Mouse (Mus musculus) bone marrow, adult 2 months (tissue): Measurements from ENCODE around the gene Gpx2.

ENCODE experiments used
- CTCF ChIP-seq: fragments of 200-500 bp; IDR thresholded peaks from 2 replicates; pipeline ENCODE4 v1.5.1; 2011; ENCODE audit warnings: low read length, control low read depth; ENCODE audit not compliant: control insufficient read depth, insufficient read depth
- POLR2A ChIP-seq: fragments of 200-500 bp; IDR thresholded peaks from 2 replicates; pipeline ENCODE4 v1.6.1; 2011; ENCODE audit warnings: low read depth, mild to moderate bottlenecking, control low read depth, low read length, borderline replicate concordance; ENCODE audit not compliant: control insufficient read depth

GRCm38 (mm10) chr12:76817176-76817575, 21.8 kb upstream of the Gpx2 start:
- TF ChIP-seq CTCF = no peak
- TF ChIP-seq POLR2A = no peak
